Mouse (Mus musculus) embryonic fibroblast, embryonic 13.5 days (primary cell): ENCODE data around the gene Cux1.

Experiments used
- CTCF ChIP-seq: IDR thresholded peaks from 2 replicates; pipeline ENCODE4 v1.5.1; 2011; ENCODE audit warnings: mild to moderate bottlenecking, control low read depth, low read length, moderate library complexity, borderline replicate concordance; ENCODE audit not compliant: insufficient read depth
- POLR2A ChIP-seq: IDR thresholded peaks from 2 replicates; pipeline ENCODE4 v1.6.1; 2011; ENCODE audit warnings: low read depth, mild to moderate bottlenecking, control low read depth, low read length, moderate library complexity

DNA sequence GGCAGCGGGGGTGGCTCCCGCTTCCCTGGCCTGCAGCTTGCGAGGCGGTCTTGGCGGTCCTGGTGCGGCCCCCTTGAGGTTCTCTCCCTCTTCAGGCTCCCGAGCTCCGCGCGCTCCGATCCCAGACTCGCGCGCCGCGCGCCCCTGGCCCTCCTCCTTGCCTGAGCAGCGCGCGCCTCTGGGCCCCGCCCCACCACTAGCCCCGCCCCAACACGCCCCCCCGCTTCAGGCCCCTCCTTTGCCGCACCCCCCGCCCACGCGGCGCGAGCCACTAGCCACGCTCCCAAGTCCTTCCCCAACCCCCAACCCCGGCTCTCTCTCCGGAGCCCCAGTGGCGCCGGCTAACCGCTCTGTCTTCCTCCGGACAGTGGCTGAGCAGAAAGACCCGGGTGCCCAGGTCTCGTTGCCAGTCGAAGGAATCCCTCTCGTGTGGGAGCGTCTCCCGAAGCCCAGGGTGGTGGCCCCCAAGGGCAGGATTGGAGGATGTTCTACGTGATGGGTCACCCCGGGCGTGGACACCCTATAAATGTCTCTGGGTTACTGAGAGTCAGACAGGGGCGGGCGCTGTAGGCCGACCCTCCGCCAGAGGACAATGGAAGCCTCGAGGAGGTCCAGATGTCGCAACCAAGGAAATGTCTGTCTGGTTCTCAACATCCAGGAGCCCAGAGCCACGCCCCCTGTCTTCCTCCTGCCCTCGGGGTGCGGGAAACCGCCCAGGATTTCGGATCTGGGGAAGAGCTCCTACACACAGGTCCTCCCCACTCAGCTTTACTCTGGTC lies 322.3 kb downstream of the Cux1 start:
- no peak for TF ChIP-seq CTCF
- TF ChIP-seq POLR2A = peak; percentile 62
